Mouse (Mus musculus): ENCODE data around the gene Gpr132. TPM values are rescaled to one million over a fixed set of nuclear protein-coding genes. Genes with fewer than 3 reads are reported as not detected.

Gene Gpr132
- total and polyA plus RNA-seq, 3 experiments = 24.4 to 62.1 (median 44.7) TPM

GRCm38 (mm10) chr12:112810092-112810885 is 57.7 kb downstream of the Gpr132 start:
- Histone ChIP-seq H3K36me3 (replicated peaks in 1 of 2; ENCODE audit: control insufficient read depth in 1 of 2, insufficient read depth in 1 of 2, low read length in 1 of 2) (peaks cover 3 to 40% of the 10 kb centered on the region in 2 experiments), H3K4me2 (ENCODE audit: insufficient read depth, low read depth, poor library complexity, severe bottlenecking) (no peak overlapping the region), H3K79me2 (replicated peaks; ENCODE audit: control insufficient read depth, extremely low read depth, insufficient read depth, poor library complexity, severe bottlenecking) (no peaks in the 10 kb centered on the region), H3K4me1 (ENCODE audit: control insufficient read depth in 1 of 2, insufficient read depth in 2 of 2) (peaks cover 0 to 16% of the 10 kb centered on the region in 2 experiments; a peak in 3 of 4 replicates), H3K27ac (ENCODE audit: insufficient read depth, low read depth) (no peak overlapping the region), H3K9me3 (replicated peaks; ENCODE audit: low read length) (no peaks in the 10 kb centered on the region), H3K4me3 (replicated peaks in 1 of 3; ENCODE audit: low read depth in 2 of 3, low read length in 2 of 3, poor library complexity in 1 of 3) (no peak overlapping the region), H3K9ac (ENCODE audit: insufficient read depth, low read depth) (no peak overlapping the region), H3K27me3 (replicated peaks) (peaks cover 10% of the 10 kb centered on the region)
- dilution Hi-C loops (cut with MboI; ENCODE audit: extremely low pct_ligation_motif_present, extremely low pct_unique_long_range_greater_than_20kb, low sequenced_read_pairs) (loop anchor here (10.0 kb wide), 1 partner anchor 65 kb away; no protein-coding TSS in a partner anchor), in situ Hi-C loops (cut with MboI; ENCODE audit: low pct_ligation_motif_present, low pct_unique_long_range_greater_than_20kb, low sequenced_read_pairs) (no loop called here)
- no peak for DNase-seq (ENCODE audit: extremely low read depth)
- TF ChIP-seq IRF4 (IDR thresholded peaks at IDR 0.05; ENCODE audit: low read depth, low read length) = no peak
- no peak for TF ChIP-seq MAFK (IDR thresholded peaks at IDR 0.05; ENCODE audit: insufficient replicate concordance, low read length)

GRCm38 (mm10) chr12:112809641-112810040 is 58.4 kb downstream of the Gpr132 start:
- no peak for TF ChIP-seq HCFC1 (IDR thresholded peaks at IDR 0.05; ENCODE audit: low read depth, low read length)
- Histone ChIP-seq H3K9ac (ENCODE audit: insufficient read depth, low read depth) (peak overlapping the region; percentile 67), H3K79me2 (replicated peaks; ENCODE audit: control insufficient read depth, extremely low read depth, insufficient read depth, poor library complexity, severe bottlenecking) (no peaks in the 10 kb centered on the region), H3K9me3 (replicated peaks; ENCODE audit: low read length) (no peaks in the 10 kb centered on the region), H3K36me3 (replicated peaks in 1 of 2; ENCODE audit: control insufficient read depth in 1 of 2, insufficient read depth in 1 of 2, low read length in 1 of 2) (peaks cover 3 to 33% of the 10 kb centered on the region in 2 experiments), H3K4me2 (ENCODE audit: insufficient read depth, low read depth, poor library complexity, severe bottlenecking) (peak overlapping the region; percentile 90), H3K4me1 (ENCODE audit: control insufficient read depth in 1 of 2, insufficient read depth in 2 of 2) (peaks cover 0 to 22% of the 10 kb centered on the region in 2 experiments; a peak in 3 of 4 replicates), H3K4me3 (replicated peaks in 1 of 3; ENCODE audit: low read depth in 2 of 3, low read length in 2 of 3, poor library complexity in 1 of 3) (peak overlapping the region in 1 of 3 experiments; percentile 64), H3K27ac (ENCODE audit: insufficient read depth, low read depth) (no peak overlapping the region), H3K27me3 (replicated peaks) (peaks cover 10% of the 10 kb centered on the region)
- in situ Hi-C loops (cut with MboI; ENCODE audit: low pct_ligation_motif_present, low pct_unique_long_range_greater_than_20kb, low sequenced_read_pairs) (no loop called here), dilution Hi-C loops (cut with MboI; ENCODE audit: extremely low pct_ligation_motif_present, extremely low pct_unique_long_range_greater_than_20kb, low sequenced_read_pairs) (loop anchor here (10.0 kb wide), 1 partner anchor 65 kb away; no protein-coding TSS in a partner anchor)
- DNase-seq (ENCODE audit: extremely low read depth) = no peak

DNA sequence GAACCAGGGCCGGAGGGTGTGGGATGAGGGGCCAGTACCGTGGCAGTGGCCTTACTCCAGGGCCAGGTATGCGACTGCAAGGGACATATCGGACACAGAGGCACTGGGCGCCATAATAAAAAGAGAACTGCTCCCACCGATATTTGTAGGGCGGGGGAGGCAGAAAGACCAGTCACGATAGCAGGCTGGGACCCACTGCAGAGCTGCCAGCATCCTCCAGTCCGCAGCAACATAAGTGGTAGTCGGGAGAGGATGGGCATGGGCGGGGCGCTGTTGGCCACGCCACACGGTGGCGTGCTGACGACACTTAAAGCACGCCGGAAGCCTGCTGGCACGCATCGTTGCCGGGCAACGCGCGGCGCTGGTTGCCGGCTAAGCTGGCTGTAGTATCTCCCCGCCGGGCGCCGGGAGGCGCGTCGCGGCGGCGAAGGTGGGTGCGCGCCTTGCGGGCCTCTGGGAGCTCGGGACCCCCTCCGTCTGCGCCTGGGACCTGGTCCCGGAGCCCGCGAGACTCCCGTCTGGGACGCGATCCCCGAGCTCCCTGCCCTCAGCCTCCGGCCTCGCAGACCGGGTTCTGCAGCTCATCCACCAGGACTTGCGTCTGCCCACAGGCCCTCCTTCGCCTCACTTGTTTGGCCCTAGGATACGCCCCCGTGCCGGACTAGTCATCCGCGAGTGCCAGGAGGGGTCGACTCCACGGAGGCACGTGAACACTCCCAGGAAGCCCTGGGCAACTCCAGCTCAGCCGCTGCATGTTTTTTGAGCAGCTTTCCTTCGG is 59.3 kb downstream of the Gpr132 start, which contains the start of gene Clba1:
Gene Clba1 (plus strand): TSS at position 351 of the 778 bp plus-strand sequence.
- peaks cover 3 to 24% of the 10 kb centered on the region in 2 experiments for H3K36me3 ChIP-seq (replicated peaks in 1 of 2; ENCODE audit: control insufficient read depth in 1 of 2, insufficient read depth in 1 of 2, low read length in 1 of 2)
- in situ Hi-C loops (cut with MboI; ENCODE audit: low pct_ligation_motif_present, low pct_unique_long_range_greater_than_20kb, low sequenced_read_pairs) (no loop called here), dilution Hi-C loops (cut with MboI; ENCODE audit: extremely low pct_ligation_motif_present, extremely low pct_unique_long_range_greater_than_20kb, low sequenced_read_pairs) (no loop called here)
- peak within 1 kb of the TSS; percentile 67 for H3K9ac ChIP-seq (ENCODE audit: insufficient read depth, low read depth)
- H3K4me2 ChIP-seq (ENCODE audit: insufficient read depth, low read depth, poor library complexity, severe bottlenecking) = peak within 1 kb of the TSS; percentile 90
- H3K4me1 ChIP-seq (ENCODE audit: control insufficient read depth in 1 of 2, insufficient read depth in 2 of 2) = peaks cover 5 to 25% of the 10 kb centered on the region in 2 experiments; a peak in 3 of 4 replicates
- H3K4me3 ChIP-seq (replicated peaks in 1 of 3; ENCODE audit: low read depth in 2 of 3, low read length in 2 of 3, poor library complexity in 1 of 3) = peak within 1 kb of the TSS; percentile 47 to 64 (median 58)
- H3K79me2 ChIP-seq (replicated peaks; ENCODE audit: control insufficient read depth, extremely low read depth, insufficient read depth, poor library complexity, severe bottlenecking) = no peaks in the 10 kb centered on the region
- H3K27ac ChIP-seq (ENCODE audit: insufficient read depth, low read depth) = no peak within 1 kb of the TSS
- peak; percentile 87 for DNase-seq (ENCODE audit: extremely low read depth)
- H3K27me3 ChIP-seq (replicated peaks) = peaks cover 10% of the 10 kb centered on the region
- no peaks in the 10 kb centered on the region for H3K9me3 ChIP-seq (replicated peaks; ENCODE audit: low read length)
- TF ChIP-seq POLR2AphosphoS2 (IDR thresholded peaks at IDR 0.05; ENCODE audit: low read depth, low read length) (no peak), MXI1 (IDR thresholded peaks at IDR 0.05; ENCODE audit: low read depth, low read length) (peak; percentile 95), JUN (IDR thresholded peaks at IDR 0.05; ENCODE audit: insufficient read depth, low read depth, low read length) (no peak), MYC (IDR thresholded peaks at IDR 0.05; ENCODE audit: low read depth, low read length) (no peak), ZKSCAN1 (IDR thresholded peaks at IDR 0.05; ENCODE audit: borderline replicate concordance, low read depth, low read length) (no peak), MAFK (IDR thresholded peaks at IDR 0.05; ENCODE audit: insufficient replicate concordance, low read length) (no peak), RCOR1 (conservative IDR thresholded peaks at IDR 0.05; ENCODE audit: low read depth, low read length) (no peak), ZC3H11A (IDR thresholded peaks at IDR 0.05; ENCODE audit: low read depth, low read length) (no peak), USF2 (conservative IDR thresholded peaks at IDR 0.05; ENCODE audit: low read depth, low read length) (no peak), POLR2A (IDR thresholded peaks at IDR 0.05; ENCODE audit: low read depth, low read length) (peak; percentile 66), SIN3A (IDR thresholded peaks at IDR 0.05; ENCODE audit: low read length) (peak; percentile 84), BHLHE40 (IDR thresholded peaks at IDR 0.05; ENCODE audit: low read depth, low read length) (peak; percentile 64), GABPA (IDR thresholded peaks at IDR 0.05; ENCODE audit: insufficient replicate concordance, low read depth, low read length) (no peak), ZMIZ1 (IDR thresholded peaks at IDR 0.05; ENCODE audit: low read depth, low read length) (0 out of 2 replicates have a peak, but pooled peaks have one; percentile 15), UBTF (IDR thresholded peaks at IDR 0.05; ENCODE audit: low read depth, low read length) (no peak), IRF4 (IDR thresholded peaks at IDR 0.05; ENCODE audit: low read depth, low read length) (no peak), RAD21 (IDR thresholded peaks at IDR 0.05; ENCODE audit: low read depth, low read length) (no peak; the same call in none of the 2 replicates), EP300 (IDR thresholded peaks at IDR 0.05; ENCODE audit: low read length) (no peak), ELF1 (IDR thresholded peaks at IDR 0.05; ENCODE audit: low read depth, low read length) (peak; percentile 80), CTCF (conservative IDR thresholded peaks at IDR 0.05 in 1 of 2, IDR thresholded peaks at IDR 0.05 in 1 of 2; ENCODE audit: low read depth in 2 of 2, low read length in 2 of 2) (peak in 1 of 2 experiments; percentile 18; a peak in 1 of 4 replicates)
